Mouse (Mus musculus): Measurements from ENCODE around the gene Parp9. TPM values are rescaled to one million over a fixed set of nuclear protein-coding genes. Genes with fewer than 3 reads are reported as not detected.

Gene Parp9
- polyA plus RNA-seq, 1 experiment from 2014 or later = 4.8 TPM

Other genes starting within 250 kb of the Parp9 start
- 14.6 and 14.7 TPM in 2 replicates for gene Dirc2, start 169.1 kb upstream of the Parp9 start, polyA plus RNA-seq (2015; fragmentation: Nextera tagmentation; extraction: Ambion mirVana)
- gene Hspbap1, start 168.1 kb upstream of the Parp9 start, polyA plus RNA-seq (2015; fragmentation: Nextera tagmentation; extraction: Ambion mirVana) = 17.5 and 19.0 TPM in 2 replicates
- 0.57 and 0.59 TPM in 2 replicates for gene Parp14, start 66.9 kb upstream of the Parp9 start, polyA plus RNA-seq (2015; fragmentation: Nextera tagmentation; extraction: Ambion mirVana)
- gene Dtx3l, start 681 bp downstream of the Parp9 start, polyA plus RNA-seq (2015; fragmentation: Nextera tagmentation; extraction: Ambion mirVana) = 2.9 and 3.1 TPM in 2 replicates
- 37.2 and 41.6 TPM in 2 replicates for gene Kpna1, start 40.3 kb downstream of the Parp9 start, polyA plus RNA-seq (2015; fragmentation: Nextera tagmentation; extraction: Ambion mirVana)
- 11.1 and 11.4 TPM in 2 replicates for gene Wdr5b, start 102.7 kb downstream of the Parp9 start, polyA plus RNA-seq (2015; fragmentation: Nextera tagmentation; extraction: Ambion mirVana)
- 413 and 417 TPM in 2 replicates for gene Fam162a, start 133.1 kb downstream of the Parp9 start, polyA plus RNA-seq (2015; fragmentation: Nextera tagmentation; extraction: Ambion mirVana)
- gene Ccdc58, start 133.2 kb downstream of the Parp9 start, polyA plus RNA-seq (2015; fragmentation: Nextera tagmentation; extraction: Ambion mirVana) = 87.5 and 91.8 TPM in 2 replicates
- gene Csta1, start 192.8 kb downstream of the Parp9 start, polyA plus RNA-seq (2015; fragmentation: Nextera tagmentation; extraction: Ambion mirVana) = 0.41 and 0.54 TPM in 2 replicates
- gene Stfa2l1, start 218.3 kb downstream of the Parp9 start, polyA plus RNA-seq (2015; fragmentation: Nextera tagmentation; extraction: Ambion mirVana) = not detected in 2 replicates
- 0.81 TPM in 1 of 2 replicates, not detected in the other for gene Gm5483, start 245.7 kb downstream of the Parp9 start, polyA plus RNA-seq (2015; fragmentation: Nextera tagmentation; extraction: Ambion mirVana)